Mouse (Mus musculus) fibroblast of lung, adult 2 months (primary cell): ENCODE results near the gene Pknox1.
"Not testable (repeated sequence)": the region's sequence is repeated elsewhere in the genome, so short reads cannot be mapped to it uniquely, and the experiment has no call there.

Experiments
- DNase-seq: peaks from one replicate; pipeline ENCODE4 v3.0.0-alpha.2; 2011; ENCODE audit warnings: low read depth

Pknox1 gene

GRCm38 (mm10) chr17:31597957-31598356 lies 33.4 kb downstream of the Pknox1 start:
- DNase-seq: no peak

GRCm38 (mm10) chr17:31598593-31598992 lies 34.1 kb downstream of the Pknox1 start:
- no peak for DNase-seq

- DNase-seq: no peak
These were observed 41.9 kb downstream of the Pknox1 start for GRCm38 (mm10) chr17:31606424-31606823.

- no peak for DNase-seq
These were observed 42.9 kb downstream of the Pknox1 start for GRCm38 (mm10) chr17:31607256-31607951.

- DNase-seq: not testable (repeated sequence)
These were observed 44.6 kb downstream of the Pknox1 start for GRCm38 (mm10) chr17:31609173-31609572.

- no peak for DNase-seq
These were observed 45.4 kb downstream of the Pknox1 start for GRCm38 (mm10) chr17:31609895-31610294.

- DNase-seq: no peak
These were observed 48.7 kb downstream of the Pknox1 start for GRCm38 (mm10) chr17:31613086-31613755.

- no peak for DNase-seq
These were observed 58.6 kb downstream of the Pknox1 start for GRCm38 (mm10) chr17:31623101-31623500.

GRCm38 (mm10) chr17:31627961-31628360 lies 63.4 kb downstream of the Pknox1 start:
- no peak for DNase-seq

- DNase-seq: no peak
These were observed 66.7 kb downstream of the Pknox1 start for GRCm38 (mm10) chr17:31631081-31631800.

- DNase-seq: no peak
These were observed 68.5 kb downstream of the Pknox1 start for GRCm38 (mm10) chr17:31633007-31633406.

GRCm38 (mm10) chr17:31634896-31635295 lies 70.4 kb downstream of the Pknox1 start:
- no peak for DNase-seq

GRCm38 (mm10) chr17:31635781-31636180 lies 71.2 kb downstream of the Pknox1 start:
- DNase-seq: no peak

- no peak for DNase-seq
These were observed 71.9 kb downstream of the Pknox1 start for GRCm38 (mm10) chr17:31636277-31636941.

GRCm38 (mm10) chr17:31636942-31637811 lies 72.6 kb downstream of the Pknox1 start, which contains the start of gene Cbs:
Gene Cbs (minus strand): TSS chr17:31637238.
- no peak for DNase-seq

- DNase-seq: no peak
These were observed 73.5 kb downstream of the Pknox1 start for GRCm38 (mm10) chr17:31637866-31638570.

GRCm38 (mm10) chr17:31639651-31640050 lies 75.1 kb downstream of the Pknox1 start:
- no peak for DNase-seq

- DNase-seq: no peak
These were observed 77.8 kb downstream of the Pknox1 start for GRCm38 (mm10) chr17:31642331-31642730.

GRCm38 (mm10) chr17:31642913-31643312 lies 78.4 kb downstream of the Pknox1 start:
- no peak for DNase-seq

- no peak for DNase-seq
These were observed 81.9 kb downstream of the Pknox1 start for GRCm38 (mm10) chr17:31646199-31647002.
